Mouse (Mus musculus) cerebellum, adult 11 months (tissue): ENCODE data around the gene Cadm4.

Source experiments
- DNase-seq: peaks from one replicate; pipeline ENCODE4 v3.0.0; 2022

The Cadm4 gene

DNA sequence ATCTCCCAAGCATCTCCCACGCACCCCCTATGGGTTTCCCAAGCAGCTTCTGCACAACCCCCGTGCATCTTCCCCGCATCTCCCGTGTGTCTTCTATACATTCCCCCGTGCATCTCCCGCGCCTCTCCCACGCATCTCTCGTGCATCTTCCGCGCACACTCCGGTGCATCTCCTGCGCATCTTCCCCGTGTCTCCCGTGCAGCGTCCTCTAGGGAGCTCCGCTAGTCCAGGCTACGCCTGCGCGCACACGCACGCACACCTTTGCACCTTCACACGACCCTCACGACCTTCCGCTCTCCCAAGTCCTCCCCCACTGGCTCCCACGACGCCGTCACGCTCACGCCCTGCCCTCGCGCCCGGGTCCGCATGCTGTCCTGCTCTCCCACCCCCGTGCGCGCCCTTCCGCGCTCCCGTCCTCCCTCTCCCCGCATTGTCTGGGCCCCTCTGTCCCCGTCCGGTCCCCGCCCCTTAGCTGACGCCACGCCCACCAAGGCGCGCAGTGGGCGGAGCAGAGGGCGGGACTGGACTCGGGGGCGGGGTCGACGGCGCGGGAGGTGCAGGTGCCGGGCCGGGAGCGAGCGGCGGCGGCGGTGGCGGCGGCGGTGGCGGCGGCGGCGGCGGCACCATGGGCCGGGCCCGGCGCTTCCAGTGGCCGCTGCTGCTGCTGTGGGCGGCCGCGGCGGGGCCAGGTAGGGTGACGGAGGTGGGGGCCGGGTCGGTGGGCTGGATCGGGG, at the start of gene Cadm4:
TSS of gene Cadm4 (plus strand) at position 550 of the 734 bp plus-strand sequence.
- DNase-seq: peak; percentile 94

GRCm38 (mm10) chr7:24435305-24435704, 46.5 kb upstream of the Cadm4 start:
- no peak for DNase-seq

- DNase-seq: no peak
These were observed 43.8 kb upstream of the Cadm4 start for GRCm38 (mm10) chr7:24437981-24438380.

DNA sequence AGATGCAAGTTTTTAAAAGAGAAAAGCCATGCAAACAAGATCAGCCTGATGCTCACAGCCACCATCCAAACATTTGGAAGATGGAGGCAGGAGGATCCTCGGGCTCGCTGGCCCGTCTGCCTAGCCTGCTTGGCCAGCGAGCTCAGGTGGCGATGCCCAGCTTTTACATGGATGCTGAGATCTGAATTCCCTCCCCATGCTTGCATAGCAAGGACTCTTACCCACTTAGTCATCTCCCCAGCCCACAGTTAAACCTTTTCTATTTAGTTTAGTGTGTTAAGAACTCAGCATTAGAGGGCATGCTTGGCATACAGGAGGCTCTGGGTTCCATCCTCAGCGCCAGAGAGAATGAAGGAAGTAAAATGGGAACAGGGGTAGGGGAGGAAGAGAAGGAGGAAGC, 42.6 kb upstream of the Cadm4 start:
- DNase-seq: no peak

- no peak for DNase-seq
These were observed 41.9 kb upstream of the Cadm4 start for GRCm38 (mm10) chr7:24439891-24440290.

DNA sequence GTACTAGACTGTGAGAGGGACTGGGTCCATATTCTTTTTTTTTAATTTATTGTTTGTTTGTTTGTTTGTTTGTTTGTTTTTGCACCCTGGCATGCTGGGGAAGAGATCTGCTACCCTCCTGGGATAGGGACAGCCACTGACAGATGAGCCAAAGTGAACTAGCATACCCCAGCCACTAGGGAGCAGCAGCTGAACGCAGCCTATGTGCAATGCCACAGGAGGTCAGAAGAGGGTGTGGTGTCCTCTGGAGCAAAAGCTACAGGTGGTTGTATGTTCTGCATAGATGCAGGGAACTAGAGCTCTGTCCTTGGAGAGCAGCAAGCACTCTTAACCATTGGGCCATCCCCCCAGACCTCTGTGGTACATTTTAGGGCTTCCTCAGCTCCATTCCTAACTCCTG, 40.0 kb upstream of the Cadm4 start:
- DNase-seq: peak; percentile 47

- DNase-seq: no peak
These were observed 39.5 kb upstream of the Cadm4 start for GRCm38 (mm10) chr7:24442313-24442712.

DNA sequence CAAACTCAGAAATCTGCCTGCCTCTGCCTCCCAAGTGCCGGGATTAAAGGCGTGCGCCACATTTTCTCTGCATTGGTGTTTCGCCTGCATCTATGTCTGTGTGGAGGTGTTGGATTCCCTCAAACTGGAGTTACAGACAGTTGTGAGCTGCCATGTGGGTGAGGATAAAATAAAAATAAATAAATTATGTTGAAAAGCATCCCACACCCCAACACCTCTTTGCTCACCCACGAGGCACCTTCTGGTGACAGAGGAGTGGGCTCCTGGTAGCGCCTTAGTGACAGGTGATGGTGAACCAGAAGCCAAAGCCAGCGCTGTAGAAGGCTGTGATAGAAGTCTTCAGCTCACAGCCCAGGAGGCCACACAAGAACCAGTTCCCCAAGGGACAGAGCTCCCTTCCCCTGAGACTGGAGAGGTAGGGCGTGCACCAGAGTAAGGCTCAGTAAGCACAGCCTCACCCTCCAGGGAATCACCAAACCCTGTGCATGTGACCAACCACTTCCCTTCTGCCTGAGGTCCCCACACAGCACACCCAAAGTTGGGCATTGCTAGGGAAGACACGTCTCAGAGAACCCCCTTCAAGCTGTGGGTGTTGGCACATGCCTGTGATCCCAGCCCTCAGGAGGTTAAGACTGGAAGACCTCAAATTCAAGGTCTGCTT, 36.4 kb upstream of the Cadm4 start:
- DNase-seq: no peak

DNA sequence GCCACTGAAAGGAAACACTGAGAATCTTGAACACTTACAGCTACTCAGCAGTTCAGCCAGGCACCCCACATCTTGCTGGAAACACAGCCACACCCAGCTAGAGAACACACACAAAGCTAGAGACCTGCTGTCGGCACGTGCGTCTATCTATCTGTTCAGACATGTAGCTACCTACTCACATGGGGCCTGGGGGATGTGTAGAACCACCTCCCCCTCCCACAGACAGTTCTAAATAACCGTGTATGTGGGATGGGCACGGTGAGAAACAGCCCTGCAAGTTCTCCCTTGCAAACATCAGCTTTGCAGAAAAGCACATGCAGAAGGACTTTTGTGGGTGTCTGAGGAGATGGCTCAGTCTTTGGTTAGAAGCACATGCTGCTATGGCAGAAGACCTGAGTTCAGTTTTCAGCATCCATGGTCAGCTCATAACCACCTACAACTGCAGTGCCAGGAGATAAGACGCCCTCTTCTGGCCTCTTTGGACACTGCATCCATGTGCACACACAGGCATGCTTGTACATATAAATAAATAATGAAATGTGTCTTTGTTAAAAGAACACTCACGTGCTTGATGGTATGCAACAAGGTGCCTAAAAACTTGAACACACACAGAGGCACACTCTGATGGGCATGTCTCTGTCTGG, 35.0 kb upstream of the Cadm4 start:
- no peak for DNase-seq

- DNase-seq: no peak
These were observed 32.9 kb upstream of the Cadm4 start for GRCm38 (mm10) chr7:24448782-24449517.

- no peak for DNase-seq
These were observed 31.2 kb upstream of the Cadm4 start for GRCm38 (mm10) chr7:24450585-24451017.

- no peak for DNase-seq
These were observed 29.9 kb upstream of the Cadm4 start, which contains the start of gene Irgc1 for GRCm38 (mm10) chr7:24451855-24452311. Irgc1 (minus strand) TSS chr7:24452297.

- DNase-seq: no peak
These were observed 27.6 kb upstream of the Cadm4 start for GRCm38 (mm10) chr7:24454199-24454598.

DNA sequence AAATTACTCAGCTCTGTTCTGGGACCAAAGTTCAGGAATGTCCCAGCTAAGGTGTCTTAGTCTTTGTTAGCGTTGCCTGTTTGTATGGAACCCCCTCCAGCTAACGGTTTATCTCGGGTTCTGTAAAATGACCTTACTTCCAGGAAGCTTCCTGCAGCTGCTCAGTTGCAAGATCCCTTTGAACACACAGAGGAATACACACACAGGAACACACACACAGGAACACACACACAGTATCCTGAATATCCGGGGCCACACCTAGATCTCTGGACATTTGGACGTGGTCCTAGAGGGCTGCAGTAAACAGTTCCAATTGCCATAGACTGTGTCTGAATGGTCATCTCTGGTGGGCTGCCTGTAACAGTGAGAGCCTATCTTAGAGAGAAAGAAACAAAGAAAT, 26.1 kb upstream of the Cadm4 start:
- no peak for DNase-seq

DNA sequence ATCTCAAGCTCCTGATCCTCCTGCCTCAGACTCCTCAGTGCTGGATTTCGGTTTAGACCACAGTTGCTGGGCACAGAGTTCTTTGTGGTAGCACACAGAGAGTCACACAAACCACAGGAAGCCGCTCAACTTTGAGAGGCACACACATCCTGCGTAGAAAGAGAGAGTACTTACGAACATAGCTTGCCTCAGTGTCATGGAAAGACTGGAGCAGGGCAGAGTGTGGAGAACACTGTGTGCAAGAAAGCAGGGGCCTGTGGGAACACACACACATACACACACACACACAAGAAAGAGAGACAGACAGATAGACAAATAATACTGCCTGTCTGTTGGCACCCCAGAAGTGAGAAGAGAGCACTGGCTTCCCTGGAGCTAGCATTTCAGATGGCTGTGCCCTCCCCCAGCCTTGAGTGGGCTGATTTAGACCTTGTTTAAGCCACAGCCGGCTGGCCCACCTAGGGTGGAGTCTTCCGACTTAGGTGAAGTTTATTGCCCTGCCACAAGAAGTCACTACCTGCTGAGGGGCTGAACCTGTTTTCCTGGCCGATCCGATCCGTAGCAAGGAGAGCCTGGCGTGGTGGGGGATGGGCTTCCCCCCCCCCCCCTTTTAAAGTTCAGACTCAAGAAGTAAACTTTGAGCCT, 24.0 kb upstream of the Cadm4 start:
- no peak for DNase-seq

DNA sequence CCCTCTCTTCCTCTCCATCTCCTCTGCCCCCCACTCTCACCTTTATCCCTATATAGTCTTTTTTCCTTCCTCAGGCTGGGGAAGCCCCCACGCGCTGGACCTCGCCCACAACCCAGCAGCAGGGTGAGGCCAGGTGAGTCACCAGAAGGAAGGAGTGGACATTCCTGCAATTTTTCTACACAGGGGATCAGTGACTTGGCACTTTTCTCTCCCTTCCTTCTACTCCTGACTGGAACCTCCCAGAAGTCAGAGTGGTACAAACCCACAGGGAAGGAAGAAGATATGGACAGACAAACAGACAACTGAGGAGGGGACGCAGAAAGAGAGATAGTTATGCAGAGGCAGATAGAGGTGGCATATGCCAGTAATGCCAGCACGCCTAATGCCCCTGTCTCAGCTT, 22.4 kb upstream of the Cadm4 start:
- DNase-seq: no peak

DNA sequence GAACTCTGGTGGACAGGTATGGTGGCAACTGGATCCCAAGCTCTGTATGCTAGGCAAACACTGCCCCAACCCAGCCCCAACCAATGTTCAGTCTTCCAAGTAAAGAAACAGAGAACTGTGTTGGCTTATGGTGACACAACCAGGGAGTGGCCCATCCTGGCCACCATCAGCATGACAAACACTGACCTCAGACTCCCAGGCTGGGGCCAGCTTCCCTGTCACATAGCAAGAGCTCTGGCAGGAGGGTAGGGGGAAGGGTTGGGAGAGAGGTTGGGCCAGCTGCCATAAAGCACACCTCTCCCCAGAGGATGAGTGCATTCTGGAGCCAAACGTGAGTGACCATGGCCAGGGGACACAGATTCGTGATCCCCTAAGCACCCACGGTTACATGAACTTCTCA, 22.0 kb upstream of the Cadm4 start:
- DNase-seq: no peak

- DNase-seq: no peak
These were observed 20.3 kb upstream of the Cadm4 start for GRCm38 (mm10) chr7:24461376-24462051.

- no peak for DNase-seq
These were observed 19.2 kb upstream of the Cadm4 start, which contains the start of gene Plaur for GRCm38 (mm10) chr7:24462388-24463319. Plaur (plus strand) TSS chr7:24462484.

GRCm38 (mm10) chr7:24466835-24467234, 15.0 kb upstream of the Cadm4 start:
- no peak for DNase-seq

GRCm38 (mm10) chr7:24467886-24468285, 13.9 kb upstream of the Cadm4 start:
- no peak for DNase-seq
